Mouse (Mus musculus): Measurements from ENCODE around the gene Cyb5d1. TPM values are rescaled to one million over a fixed set of nuclear protein-coding genes. Genes with fewer than 3 reads are reported as not detected.

Cyb5d1 gene
- polyA plus RNA-seq, 1 experiment = 23.0 TPM

GRCm38 (mm10) chr11:69346441-69346840, 49.0 kb downstream of the Cyb5d1 start:
- no peaks in the 10 kb centered on the region for H3K79me2 ChIP-seq (ENCODE audit: control insufficient read depth, insufficient read depth)
- H3K36me3 ChIP-seq (ENCODE audit: control insufficient read depth, insufficient read depth) = peaks cover 49% of the 10 kb centered on the region
- no peaks in the 10 kb centered on the region for H3K27me3 ChIP-seq (ENCODE audit: control insufficient read depth, insufficient read depth, insufficient read length)
- no peak overlapping the region for H3K4me3 ChIP-seq
- no peak for TF ChIP-seq MYOG (IDR thresholded peaks at IDR 0.05; ENCODE audit: control insufficient read depth in 1 of 3, insufficient read depth in 1 of 3, insufficient read length in 2 of 3, low read depth in 2 of 3)
- TF ChIP-seq E2F4 (IDR thresholded peaks at IDR 0.05; ENCODE audit: insufficient read depth) = no peak
- no peak for TF ChIP-seq REST (IDR thresholded peaks at IDR 0.05; ENCODE audit: insufficient read depth, insufficient read length)
- TF ChIP-seq TCF3 (IDR thresholded peaks at IDR 0.05; ENCODE audit: insufficient read length, low read depth) = no peak
- no peak for TF ChIP-seq POLR2A (IDR thresholded peaks at IDR 0.05; ENCODE audit: insufficient read length, low read depth)
- TF ChIP-seq MYOD1 (IDR thresholded peaks at IDR 0.05; ENCODE audit: control insufficient read depth in 1 of 3, insufficient read length in 2 of 3, low read depth in 2 of 3) = no peak
- TF ChIP-seq TCF12 (IDR thresholded peaks at IDR 0.05; ENCODE audit: insufficient read depth, poor library complexity, severe bottlenecking) = no peak
- no peak for TF ChIP-seq USF1 (IDR thresholded peaks at IDR 0.05; ENCODE audit: low read depth)
- TF ChIP-seq POLR2AphosphoS2 (IDR thresholded peaks at IDR 0.05; ENCODE audit: insufficient read length, low read depth) = no peak
- no peak for TF ChIP-seq CEBPB (IDR thresholded peaks at IDR 0.05; ENCODE audit: insufficient read depth, poor library complexity, severe bottlenecking)
- TF ChIP-seq SRF (IDR thresholded peaks at IDR 0.05; ENCODE audit: control insufficient read depth, insufficient read length, low read depth) = no peak
- no peak for TF ChIP-seq MAX (IDR thresholded peaks at IDR 0.05; ENCODE audit: low read depth)
- no peak overlapping the region for H3ac ChIP-seq (ENCODE audit: control insufficient read depth, insufficient read length)
- H3K4me2 ChIP-seq (ENCODE audit: low read depth) = no peak overlapping the region

Other genes starting within 250 kb of the Cyb5d1 start
- not detected for gene Alox12b, start 238.6 kb downstream of the Cyb5d1 start, polyA plus RNA-seq (2012; fragmentation: generic; extraction: Trizol)
- gene Alox8, start 197.8 kb downstream of the Cyb5d1 start, polyA plus RNA-seq (2012; fragmentation: generic; extraction: Trizol) = not detected
- gene Gucy2e, start 158.6 kb downstream of the Cyb5d1 start, polyA plus RNA-seq (2012; fragmentation: generic; extraction: Trizol) = not detected
- 10.3 TPM for gene Cntrob, start 71.9 kb downstream of the Cyb5d1 start, polyA plus RNA-seq (2012; fragmentation: generic; extraction: Trizol)
- 116 TPM for gene Trappc1, start 71.7 kb downstream of the Cyb5d1 start, polyA plus RNA-seq (2012; fragmentation: generic; extraction: Trizol)
- 2.0 TPM for gene Kcnab3, start 69.4 kb downstream of the Cyb5d1 start, polyA plus RNA-seq (2012; fragmentation: generic; extraction: Trizol)
- 2.5 TPM for gene Rnf227, start 55.2 kb downstream of the Cyb5d1 start, polyA plus RNA-seq (2012; fragmentation: generic; extraction: Trizol)
- gene Chd3, start 26.2 kb downstream of the Cyb5d1 start, polyA plus RNA-seq (2012; fragmentation: generic; extraction: Trizol) = 148 TPM
- 126 TPM for gene Naa38, start 144 bp downstream of the Cyb5d1 start, polyA plus RNA-seq (2012; fragmentation: generic; extraction: Trizol)
- gene Tmem88, start 2.6 kb upstream of the Cyb5d1 start, polyA plus RNA-seq (2012; fragmentation: generic; extraction: Trizol) = 0.16 TPM
- gene Kdm6b, start 18.0 kb upstream of the Cyb5d1 start, polyA plus RNA-seq (2012; fragmentation: generic; extraction: Trizol) = 31.0 TPM
- 0.24 TPM for gene Dnah2, start 153.5 kb upstream of the Cyb5d1 start, polyA plus RNA-seq (2012; fragmentation: generic; extraction: Trizol)
- 0.36 TPM for gene Efnb3, start 164.6 kb upstream of the Cyb5d1 start, polyA plus RNA-seq (2012; fragmentation: generic; extraction: Trizol)
- 9.1 TPM for gene Wrap53, start 184.6 kb upstream of the Cyb5d1 start, polyA plus RNA-seq (2012; fragmentation: generic; extraction: Trizol)
- gene Trp53, start 184.7 kb upstream of the Cyb5d1 start, polyA plus RNA-seq (2012; fragmentation: generic; extraction: Trizol) = 119 TPM
- 6.6 TPM for gene Atp1b2, start 210.3 kb upstream of the Cyb5d1 start, polyA plus RNA-seq (2012; fragmentation: generic; extraction: Trizol)
- 0.05 TPM for gene Shbg, start 222.3 kb upstream of the Cyb5d1 start, polyA plus RNA-seq (2012; fragmentation: generic; extraction: Trizol)
- gene Sat2, start 226.4 kb upstream of the Cyb5d1 start, polyA plus RNA-seq (2012; fragmentation: generic; extraction: Trizol) = 3.6 TPM
- gene Fxr2, start 237.4 kb upstream of the Cyb5d1 start, polyA plus RNA-seq (2012; fragmentation: generic; extraction: Trizol) = 104 TPM

Data from myocyte (in vitro differentiated cells).